Mouse (Mus musculus): Measurements from ENCODE around the gene Exog.
A peak's percentile ranks its signal among the peaks of the same experiment; 100 is the strongest.

Gene Exog

GRCm38 (mm10) chr9:119510902-119511301 lies 66.2 kb downstream of the Exog start:
- DNase-seq, result peak; percentile 28 to 44

GRCm38 (mm10) chr9:119512993-119513392 lies 68.2 kb downstream of the Exog start:
- DNase-seq, result no peak

GRCm38 (mm10) chr9:119513816-119514215 lies 69.1 kb downstream of the Exog start:
- DNase-seq, result no peak

GRCm38 (mm10) chr9:119514986-119515385 lies 70.2 kb downstream of the Exog start:
- DNase-seq, result peak; percentile 66 to 74
